Mouse (Mus musculus) neural tube, embryonic 13.5 days (tissue): Measurements from ENCODE around the gene Knl1. TPM values are rescaled to one million over a fixed set of nuclear protein-coding genes. Genes with fewer than 3 reads are reported as not detected.

Experiments used
- ATAC-seq: fragments of 200-750 bp; cut with Nextera tagmentation; 2 replicates; pipeline ENCODE4 v1.8.0; 2017; ENCODE audit warnings: low read depth, mild to moderate bottlenecking, moderate TSS enrichment, moderate library complexity
- H3K27ac ChIP-seq: fragments of 300-500 bp; sonication (generic); replicated peaks from 2 replicates; pipeline ENCODE4 v1.5.1; 2015; ENCODE audit warnings: moderate library complexity, mild to moderate bottlenecking, inconsistent platforms
- H3K27me3 ChIP-seq: fragments of 300-500 bp; sonication (generic); 2 replicates; pipeline ENCODE4 v1.6.1; 2015; ENCODE audit warnings: mild to moderate bottlenecking, inconsistent platforms
- H3K36me3 ChIP-seq: fragments of 300-500 bp; sonication (generic); 2 replicates; pipeline ENCODE4 v1.6.1; 2015; ENCODE audit warnings: mild to moderate bottlenecking, inconsistent platforms
- H3K4me1 ChIP-seq: fragments of 300-500 bp; sonication (generic); replicated peaks from 2 replicates; pipeline ENCODE4 v1.6.1; 2015; ENCODE audit warnings: inconsistent platforms
- H3K4me2 ChIP-seq: fragments of 300-500 bp; sonication (generic); 2 replicates; pipeline ENCODE4 v1.6.1; 2015; ENCODE audit warnings: inconsistent platforms, mild to moderate bottlenecking, moderate library complexity
- H3K4me3 ChIP-seq: fragments of 300-500 bp; sonication (generic); 2 replicates; pipeline ENCODE4 v1.5.1; 2015; ENCODE audit warnings: mild to moderate bottlenecking, inconsistent platforms
- H3K9ac ChIP-seq: fragments of 300-500 bp; sonication (generic); 2 replicates; pipeline ENCODE4 v1.6.1; 2015; ENCODE audit warnings: moderate library complexity, mild to moderate bottlenecking, inconsistent platforms
- H3K9me3 ChIP-seq: fragments of 300-500 bp; sonication (generic); 2 replicates; pipeline ENCODE4 v1.6.1; 2016; ENCODE audit warnings: inconsistent platforms
- WGBS: fragments of 180-500 bp; shearing (Covaris S2); methylation state at CpG from one replicate; pipeline ENCODE4 v1.1.7; 2015; 5-methylcytosine and 5-hydroxymethylcytosine counted together
- polyA plus RNA-seq: library from polyadenylated mRNA; unstranded; fragments of >200 nt; fragmentation: Nextera tagmentation; extraction: Ambion mirVana; gene quantifications from 2 replicates; pipeline ENCODE4 v1.2.1, GENCODE M21; 2015

The Knl1 gene
- polyA plus RNA-seq, 1 experiment from 2014 or later: 7.6 TPM

- Histone ChIP-seq H3K27me3 (no peaks in the 10 kb centered on the region), H3K9me3 (no peaks in the 10 kb centered on the region), H3K36me3 (peaks cover 95% of the 10 kb centered on the region), H3K9ac (no peak overlapping the region), H3K4me2 (no peak overlapping the region), H3K27ac (no peak overlapping the region), H3K4me3 (no peak overlapping the region), H3K4me1 (no peaks in the 10 kb centered on the region)
- 87% methylated on average over 6 of the region's 6 CpGs for WGBS
- no peak for ATAC-seq
Observed at GRCm38 (mm10) chr2:119146435-119146834, 99.5 kb downstream of the Knl1 start.

- Histone ChIP-seq H3K27ac (no peak overlapping the region), H3K27me3 (no peaks in the 10 kb centered on the region), H3K9ac (no peak overlapping the region), H3K9me3 (no peaks in the 10 kb centered on the region), H3K4me2 (no peak overlapping the region), H3K4me1 (no peaks in the 10 kb centered on the region), H3K36me3 (peaks cover 95% of the 10 kb centered on the region), H3K4me3 (no peak overlapping the region)
- ATAC-seq: no peak
- 89% methylated on average over 22 of the region's 22 CpGs for WGBS
Observed at GRCm38 (mm10) chr2:119147160-119147678, 100.3 kb downstream of the Knl1 start.

GRCm38 (mm10) chr2:119147775-119148174, 100.9 kb downstream of the Knl1 start:
- Histone ChIP-seq H3K27ac (no peak overlapping the region), H3K36me3 (peaks cover 95% of the 10 kb centered on the region)
- WGBS: 95% methylated on average over 8 of the region's 8 CpGs

DNA sequence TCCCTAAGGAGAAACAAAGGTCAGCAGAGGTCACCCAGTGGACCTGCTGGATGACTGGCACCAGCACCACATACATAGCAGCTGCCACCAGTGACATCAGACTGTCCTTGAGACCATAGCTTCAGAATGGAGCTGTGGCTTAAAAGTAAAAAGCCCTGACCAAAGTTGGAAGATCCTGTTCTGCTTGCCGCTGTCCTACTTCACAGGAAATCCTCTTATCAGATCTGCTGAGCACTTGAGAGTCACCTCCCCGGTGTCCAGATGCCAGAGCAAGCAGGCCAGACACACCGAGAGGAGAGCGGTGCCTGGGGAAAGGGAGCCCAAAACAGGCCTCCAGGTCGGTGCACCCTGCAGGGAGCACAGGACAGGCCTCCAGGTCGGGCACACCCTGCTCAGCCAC, 105.3 kb downstream of the Knl1 start:
- H3K36me3 ChIP-seq: peaks cover 70% of the 10 kb centered on the region
- H3K9me3 ChIP-seq: no peaks in the 10 kb centered on the region
- 88% methylated on average over 6 of the region's 6 CpGs for WGBS
- H3K27me3 ChIP-seq: no peaks in the 10 kb centered on the region
- no peak overlapping the region for H3K27ac ChIP-seq
- no peak for ATAC-seq
- H3K4me2 ChIP-seq: no peak overlapping the region
- H3K4me3 ChIP-seq: no peak overlapping the region
- H3K9ac ChIP-seq: no peak overlapping the region
- peaks cover 19% of the 10 kb centered on the region for H3K4me1 ChIP-seq

More at GRCm38 (mm10) chr2:119147775-119148174, 100.9 kb downstream of the Knl1 start:
- Histone ChIP-seq H3K27me3 (no peaks in the 10 kb centered on the region), H3K9me3 (no peaks in the 10 kb centered on the region), H3K9ac (no peak overlapping the region), H3K4me3 (no peak overlapping the region), H3K4me1 (no peaks in the 10 kb centered on the region), H3K4me2 (no peak overlapping the region)
- no peak for ATAC-seq

GRCm38 (mm10) chr2:119154683-119155082, 107.8 kb downstream of the Knl1 start:
- no peak overlapping the region for H3K27ac ChIP-seq
- peaks cover 45% of the 10 kb centered on the region for H3K36me3 ChIP-seq
- no peak overlapping the region for H3K4me3 ChIP-seq
- H3K4me2 ChIP-seq: no peak overlapping the region
- ATAC-seq: no peak
- H3K9ac ChIP-seq: no peak overlapping the region
- H3K27me3 ChIP-seq: no peaks in the 10 kb centered on the region
- H3K9me3 ChIP-seq: no peaks in the 10 kb centered on the region
- 82% methylated on average over 2 of the region's 2 CpGs for WGBS
- H3K4me1 ChIP-seq: peaks cover 23% of the 10 kb centered on the region

Other genes starting within 250 kb of the Knl1 start
- gene Knstrn, start 233.1 kb upstream of the Knl1 start, polyA plus RNA-seq: 23.8 and 28.0 TPM in 2 replicates
- gene Ivd, start 185.2 kb upstream of the Knl1 start, polyA plus RNA-seq: 47.7 and 48.5 TPM in 2 replicates
- gene Bahd1, start 146.7 kb upstream of the Knl1 start, polyA plus RNA-seq: 5.4 TPM in 2 replicates
- gene Chst14, start 120.6 kb upstream of the Knl1 start, polyA plus RNA-seq: 10.4 TPM in 2 replicates
- gene Ccdc32, start 17.7 kb upstream of the Knl1 start, polyA plus RNA-seq: 36.6 and 37.4 TPM in 2 replicates
- gene Rpusd2, start 12.3 kb upstream of the Knl1 start, polyA plus RNA-seq: 4.2 and 5.9 TPM in 2 replicates
- 8.3 and 10.5 TPM in 2 replicates for gene Rad51, start 65.7 kb downstream of the Knl1 start, polyA plus RNA-seq
- 42.3 and 43.9 TPM in 2 replicates for gene Rmdn3, start 109.9 kb downstream of the Knl1 start, polyA plus RNA-seq
- gene Gchfr, start 120.7 kb downstream of the Knl1 start, polyA plus RNA-seq: 1.2 and 2.3 TPM in 2 replicates
- gene Gm14137, start 127.4 kb downstream of the Knl1 start, polyA plus RNA-seq: 0.50 and 0.66 TPM in 2 replicates
- 54.8 and 58.9 TPM in 2 replicates for gene Zfyve19, start 161.5 kb downstream of the Knl1 start, polyA plus RNA-seq
- gene Dnajc17, start 161.7 kb downstream of the Knl1 start, polyA plus RNA-seq: 20.4 and 24.4 TPM in 2 replicates
- not detected in 2 replicates for gene Ppp1r14d, start 182.8 kb downstream of the Knl1 start, polyA plus RNA-seq
- 0.32 and 0.92 TPM in 2 replicates for gene Spint1, start 190.2 kb downstream of the Knl1 start, polyA plus RNA-seq
- 18.3 and 19.1 TPM in 2 replicates for gene Rhov, start 224.2 kb downstream of the Knl1 start, polyA plus RNA-seq
- 23.9 and 24.2 TPM in 2 replicates for gene Vps18, start 241.6 kb downstream of the Knl1 start, polyA plus RNA-seq